Mouse (Mus musculus) hindbrain, embryonic 16.5 days (tissue): ENCODE results near the gene Uhrf1. TPM values are rescaled to one million over a fixed set of nuclear protein-coding genes. Genes with fewer than 3 reads are reported as not detected.

Experiments
- ATAC-seq: fragments of 200-750 bp; cut with Nextera tagmentation; 2 replicates; pipeline ENCODE4 v1.8.0; 2017; ENCODE audit warnings: moderate TSS enrichment, moderate library complexity
- H3K27ac ChIP-seq: fragments of 300-500 bp; sonication (generic); 2 replicates; pipeline ENCODE4 v1.5.1; 2014; ENCODE audit warnings: low read depth, mild to moderate bottlenecking, control low read depth, low read length, moderate library complexity
- H3K27me3 ChIP-seq: fragments of 300-500 bp; sonication (generic); replicated peaks from 2 replicates; pipeline ENCODE4 v1.6.1; 2014; ENCODE audit warnings: low read length; ENCODE audit not compliant: control insufficient read depth, insufficient read depth
- H3K36me3 ChIP-seq: fragments of 300-500 bp; sonication (generic); 2 replicates; pipeline ENCODE4 v1.6.1; 2014; ENCODE audit warnings: mild to moderate bottlenecking, low read length, moderate library complexity, mixed read lengths; ENCODE audit not compliant: control insufficient read depth, insufficient read depth
- H3K4me1 ChIP-seq: fragments of 300-500 bp; sonication (generic); 2 replicates; pipeline ENCODE4 v1.6.1; 2014; ENCODE audit warnings: low read depth, low read length; ENCODE audit not compliant: control insufficient read depth, insufficient read depth
- H3K4me2 ChIP-seq: fragments of 300-500 bp; sonication (generic); 2 replicates; pipeline ENCODE4 v1.6.1; 2014; ENCODE audit warnings: mild to moderate bottlenecking, low read length, control low read depth, moderate library complexity
- H3K4me3 ChIP-seq: fragments of 300-500 bp; sonication (generic); 2 replicates; pipeline ENCODE4 v1.5.1; 2014; ENCODE audit warnings: mild to moderate bottlenecking, low read length, control low read depth, moderate library complexity
- H3K9ac ChIP-seq: fragments of 300-500 bp; sonication (generic); 2 replicates; pipeline ENCODE4 v1.6.1; 2014; ENCODE audit warnings: low read depth, mild to moderate bottlenecking, control low read depth, low read length, moderate library complexity
- H3K9me3 ChIP-seq: fragments of 300-500 bp; sonication (generic); 2 replicates; pipeline ENCODE4 v1.6.1; 2014; ENCODE audit warnings: mild to moderate bottlenecking, low read length, moderate library complexity; ENCODE audit not compliant: control insufficient read depth
- WGBS: fragments of 180-500 bp; shearing (Covaris S2); extraction: QIAGEN DNeasy Blood & Tissue Kit; methylation state at CpG from one replicate; pipeline ENCODE4 v1.1.7; 2014; 5-methylcytosine and 5-hydroxymethylcytosine counted together
- polyA plus RNA-seq: library from polyadenylated mRNA; unstranded; fragments of >200 nt; fragmentation: Nextera tagmentation; extraction: Ambion mirVana; gene quantifications from 2 replicates; pipeline ENCODE4 v1.2.1, GENCODE M21; 2015

Gene Uhrf1
- polyA plus RNA-seq, 1 experiment from 2014 or later = 23.3 TPM

- H3K27ac ChIP-seq = no peak overlapping the region
- H3K27me3 ChIP-seq = no peaks in the 10 kb centered on the region
- WGBS = 89% methylated on average over 12 of the region's 12 CpGs
- H3K36me3 ChIP-seq = no peaks in the 10 kb centered on the region
- no peak overlapping the region for H3K4me3 ChIP-seq
- H3K9me3 ChIP-seq = no peaks in the 10 kb centered on the region
- ATAC-seq = no peak
- peaks cover 13% of the 10 kb centered on the region for H3K4me1 ChIP-seq
- H3K4me2 ChIP-seq = no peak overlapping the region
- H3K9ac ChIP-seq = no peak overlapping the region
These were observed 31.4 kb upstream of the Uhrf1 start for GRCm38 (mm10) chr17:56271609-56272253.

DNA sequence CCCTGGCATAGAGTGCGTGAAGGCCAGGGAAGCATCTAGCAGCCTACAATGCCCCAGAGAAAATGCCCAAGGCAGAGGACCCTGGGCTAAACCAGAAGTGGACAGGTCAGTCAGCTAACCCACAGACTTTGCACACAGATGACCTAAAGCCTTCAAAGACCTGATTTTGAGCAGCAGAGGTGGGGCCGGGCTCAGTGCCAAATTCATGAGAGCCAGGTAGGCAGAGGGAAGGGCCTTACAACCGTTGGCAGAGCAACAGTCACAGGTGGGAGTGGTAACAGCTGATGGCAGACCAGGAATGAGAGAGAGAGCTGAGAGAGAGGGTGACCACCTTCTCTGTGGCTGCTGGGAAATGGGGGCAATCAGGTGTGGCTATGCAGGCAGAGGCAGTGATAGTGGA is 30.5 kb upstream of the Uhrf1 start:
- no peaks in the 10 kb centered on the region for H3K9me3 ChIP-seq
- ATAC-seq = no peak
- H3K4me1 ChIP-seq = peaks cover 18% of the 10 kb centered on the region

DNA sequence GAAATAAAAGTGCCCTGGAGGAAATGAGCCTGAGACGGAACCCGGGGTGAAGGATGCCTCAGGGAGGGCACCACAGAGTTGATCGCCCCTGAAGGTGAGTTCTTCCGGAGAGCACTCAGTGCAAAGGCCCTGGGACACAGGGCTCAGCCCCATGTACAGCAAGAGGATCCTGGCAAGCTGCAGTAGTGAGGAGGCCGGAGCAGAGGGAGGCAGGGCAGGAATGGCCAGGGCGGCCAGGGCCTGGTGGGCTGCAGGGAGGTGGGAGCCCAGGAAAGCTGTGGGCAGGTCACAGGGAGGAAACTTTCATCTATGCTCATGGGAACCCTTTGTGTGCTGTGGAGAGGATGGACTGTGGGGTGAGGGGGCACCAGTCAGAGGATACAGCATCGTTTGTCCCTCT is 29.6 kb upstream of the Uhrf1 start:
- H3K4me1 ChIP-seq = peaks cover 18% of the 10 kb centered on the region
- WGBS = 84% methylated on average over 7 of the region's 7 CpGs
- H3K9me3 ChIP-seq = no peaks in the 10 kb centered on the region
- H3K9ac ChIP-seq = no peak overlapping the region
- no peaks in the 10 kb centered on the region for H3K27me3 ChIP-seq
- no peaks in the 10 kb centered on the region for H3K36me3 ChIP-seq
- H3K4me2 ChIP-seq = no peak overlapping the region
- no peak overlapping the region for H3K4me3 ChIP-seq
- H3K27ac ChIP-seq = no peak overlapping the region
- no peak for ATAC-seq

More for the DNA sequence above, 30.5 kb upstream of the Uhrf1 start:
- Histone ChIP-seq H3K27me3 (no peaks in the 10 kb centered on the region), H3K4me2 (no peak overlapping the region), H3K36me3 (no peaks in the 10 kb centered on the region), H3K9ac (no peak overlapping the region), H3K27ac (no peak overlapping the region), H3K4me3 (no peak overlapping the region)
- WGBS = 76% methylated on average over 3 of the region's 3 CpGs

- ATAC-seq = no peak
- 89% methylated on average over 5 of the region's 5 CpGs for WGBS
- no peak overlapping the region for H3K4me2 ChIP-seq
- H3K36me3 ChIP-seq = no peaks in the 10 kb centered on the region
- no peaks in the 10 kb centered on the region for H3K9me3 ChIP-seq
- H3K4me3 ChIP-seq = no peak overlapping the region
- H3K9ac ChIP-seq = no peak overlapping the region
- peaks cover 18% of the 10 kb centered on the region for H3K4me1 ChIP-seq
- no peak overlapping the region for H3K27ac ChIP-seq
- no peaks in the 10 kb centered on the region for H3K27me3 ChIP-seq
These were observed 29.1 kb upstream of the Uhrf1 start for GRCm38 (mm10) chr17:56273986-56274385.

GRCm38 (mm10) chr17:56275842-56276480 is 27.2 kb upstream of the Uhrf1 start:
- Histone ChIP-seq H3K4me1 (peaks cover 12% of the 10 kb centered on the region), H3K4me2 (peak overlapping the region; percentile 82), H3K27me3 (no peaks in the 10 kb centered on the region), H3K9ac (peak overlapping the region; percentile 69), H3K4me3 (peak overlapping the region; percentile 50), H3K9me3 (no peaks in the 10 kb centered on the region), H3K36me3 (no peaks in the 10 kb centered on the region), H3K27ac (peak overlapping the region; percentile 66)
- 31% methylated on average over 5 of the region's 5 CpGs for WGBS
- ATAC-seq = 0 out of 2 replicates have a peak, but pooled peaks have one; percentile 13

DNA sequence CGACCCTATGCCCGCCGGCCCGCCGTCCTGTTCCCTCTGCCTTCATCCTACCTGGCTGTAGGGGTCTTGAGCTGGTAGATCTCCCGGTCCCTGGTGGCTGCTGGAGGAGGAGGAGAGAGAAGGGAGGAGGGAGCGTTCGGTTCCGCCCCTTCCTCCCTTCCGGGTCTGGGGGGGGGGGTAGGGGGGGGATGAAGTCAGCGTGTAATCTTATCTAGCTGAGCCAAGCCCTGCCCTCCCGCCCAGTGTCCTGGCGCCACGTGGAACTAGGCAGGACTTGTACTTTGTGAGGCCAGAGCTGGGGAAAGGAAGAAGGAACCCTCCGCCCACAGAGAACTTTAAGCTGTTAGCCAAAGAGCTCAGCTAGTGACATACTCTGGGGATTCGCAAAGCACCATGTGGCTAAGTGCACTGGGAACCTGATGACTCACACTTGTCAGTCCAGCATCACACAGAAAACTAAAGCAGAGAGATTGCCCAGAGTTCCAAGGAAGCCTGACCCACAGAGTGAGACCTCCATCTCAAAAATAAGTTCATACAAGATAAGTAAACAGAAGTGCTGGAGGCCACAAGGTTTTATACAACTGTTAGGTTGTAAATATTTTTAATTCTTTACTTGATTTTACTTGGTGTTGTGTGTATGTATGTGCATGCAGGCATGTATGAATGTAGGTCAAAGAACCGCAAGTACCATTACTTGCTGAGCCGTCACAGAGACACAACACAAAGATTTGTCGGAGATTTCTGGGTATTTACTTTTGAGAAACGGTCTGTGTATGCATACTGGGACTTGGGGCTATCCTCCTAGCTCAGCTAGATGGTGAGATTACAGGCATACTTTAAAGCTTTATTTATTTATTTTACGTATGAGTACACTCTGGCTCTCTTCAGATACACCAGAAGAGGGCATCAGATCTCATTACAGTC is 26.2 kb upstream of the Uhrf1 start, which contains the start of gene Ticam1:
Gene Ticam1 (minus strand): TSS at position 144 of the 924 bp plus-strand sequence.
- H3K27ac ChIP-seq = peak within 1 kb of the TSS; percentile 66
- ATAC-seq = peak; percentile 84
- 9% methylated on average over 17 of the region's 21 CpGs for WGBS
- H3K9ac ChIP-seq = peak within 1 kb of the TSS; percentile 69
- H3K9me3 ChIP-seq = no peaks in the 10 kb centered on the region
- no peaks in the 10 kb centered on the region for H3K36me3 ChIP-seq
- H3K4me1 ChIP-seq = peaks cover 12% of the 10 kb centered on the region
- peak within 1 kb of the TSS; percentile 50 for H3K4me3 ChIP-seq
- H3K4me2 ChIP-seq = peak within 1 kb of the TSS; percentile 82
- H3K27me3 ChIP-seq = no peaks in the 10 kb centered on the region

DNA sequence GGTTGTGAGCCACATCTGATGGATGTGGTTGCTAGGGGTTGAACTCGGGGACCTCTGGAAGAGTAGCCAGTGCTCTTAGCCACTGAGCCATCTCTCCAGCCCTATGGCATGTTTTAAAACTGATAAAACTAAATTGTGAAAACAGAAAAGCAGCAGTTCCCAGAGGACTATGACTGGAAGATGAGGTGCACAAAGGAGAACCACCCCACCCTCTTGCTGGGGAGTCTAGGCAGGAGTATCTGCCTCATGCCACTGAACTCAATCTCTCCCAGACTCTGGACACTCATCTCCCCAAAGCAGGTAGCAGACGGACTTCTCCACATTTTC is 25.6 kb upstream of the Uhrf1 start:
- H3K27me3 ChIP-seq = no peaks in the 10 kb centered on the region
- H3K9me3 ChIP-seq = no peaks in the 10 kb centered on the region
- no peaks in the 10 kb centered on the region for H3K36me3 ChIP-seq
- H3K4me3 ChIP-seq = no peak overlapping the region
- no peak overlapping the region for H3K27ac ChIP-seq
- H3K4me2 ChIP-seq = no peak overlapping the region
- 51% methylated on average over 2 of the region's 2 CpGs for WGBS
- peaks cover 12% of the 10 kb centered on the region for H3K4me1 ChIP-seq
- no peak overlapping the region for H3K9ac ChIP-seq
- no peak for ATAC-seq

DNA sequence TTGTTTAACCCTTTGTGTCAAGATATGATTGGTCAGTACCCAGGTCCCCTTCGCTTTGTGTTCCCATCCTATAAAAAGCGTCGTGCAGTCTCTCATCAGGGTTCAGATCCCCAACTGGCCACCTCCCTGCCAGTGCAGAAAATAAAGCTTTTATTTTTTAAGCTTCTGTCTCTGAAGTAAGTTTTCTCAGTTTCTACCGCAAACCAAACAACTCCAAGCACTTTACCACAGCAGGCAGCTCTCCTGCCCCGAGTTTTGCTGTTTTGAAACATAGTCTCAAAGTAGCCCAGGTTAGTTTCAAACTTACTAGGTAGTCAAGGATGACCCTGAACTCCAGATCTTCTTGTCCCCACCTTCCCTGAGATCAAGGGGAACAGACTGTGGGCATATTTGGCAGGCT is 24.8 kb upstream of the Uhrf1 start:
- 96% methylated on average over 5 of the region's 5 CpGs for WGBS
- H3K9me3 ChIP-seq = no peaks in the 10 kb centered on the region
- no peak overlapping the region for H3K4me2 ChIP-seq
- peaks cover 12% of the 10 kb centered on the region for H3K4me1 ChIP-seq
- H3K27me3 ChIP-seq = no peaks in the 10 kb centered on the region
- no peak overlapping the region for H3K9ac ChIP-seq
- H3K4me3 ChIP-seq = no peak overlapping the region
- no peak overlapping the region for H3K27ac ChIP-seq
- H3K36me3 ChIP-seq = no peaks in the 10 kb centered on the region
- no peak for ATAC-seq
